Mouse (Mus musculus) testis, postnatal 10 days (tissue): ENCODE data around the gene 2300002M23Rik.

Experiments
- DNase-seq: peaks from one replicate; pipeline ENCODE4 v3.0.0; 2021; ENCODE audit warnings: low spot score

The 2300002M23Rik gene

DNA sequence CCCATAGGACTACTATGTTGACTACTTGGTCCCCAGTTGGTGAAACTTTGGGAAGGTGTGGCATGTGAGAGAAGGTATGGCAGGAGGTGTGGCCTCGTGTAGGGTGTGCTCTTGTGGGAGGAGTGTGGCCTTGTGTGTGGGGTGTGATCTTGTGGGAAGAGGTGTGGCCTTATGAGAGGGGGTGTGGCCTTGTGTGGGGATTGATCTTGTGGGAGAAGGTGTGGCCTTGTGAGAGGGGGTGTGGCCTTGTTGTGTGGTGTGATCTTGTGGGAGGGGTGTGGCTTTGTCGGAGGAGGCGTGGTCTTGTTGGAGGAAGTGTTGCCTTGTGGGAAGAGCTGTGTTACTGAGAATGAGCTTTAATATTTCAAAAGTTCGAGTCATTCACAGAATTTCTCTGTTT, 49.9 kb downstream of the 2300002M23Rik start:
- no peak for DNase-seq
